Mouse (Mus musculus) cerebellum, adult 11 months (tissue): ENCODE results near the gene Nsf.

Experiments used
- DNase-seq: peaks from one replicate; pipeline ENCODE4 v3.0.0; 2022

The Nsf gene

DNA sequence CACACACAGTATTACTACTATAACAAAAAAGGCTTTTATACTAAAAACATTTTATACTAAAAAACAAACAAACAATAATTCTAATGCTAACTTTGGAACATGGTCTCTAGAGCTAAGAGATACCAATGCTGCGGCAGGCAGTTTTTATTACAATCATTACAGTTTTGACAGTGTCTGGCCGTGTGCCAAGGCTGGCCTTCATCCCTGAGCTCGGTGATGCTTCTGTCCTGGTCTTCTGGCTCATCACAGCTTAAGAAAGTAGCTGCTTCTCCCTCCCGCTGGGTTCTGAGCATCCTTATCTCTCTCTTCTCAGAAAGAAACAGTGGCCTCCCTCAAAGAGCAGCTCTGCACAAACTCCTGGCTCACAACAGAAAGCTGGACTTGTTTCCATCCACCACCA is 123.9 kb downstream of the Nsf start:
- no peak for DNase-seq

DNA sequence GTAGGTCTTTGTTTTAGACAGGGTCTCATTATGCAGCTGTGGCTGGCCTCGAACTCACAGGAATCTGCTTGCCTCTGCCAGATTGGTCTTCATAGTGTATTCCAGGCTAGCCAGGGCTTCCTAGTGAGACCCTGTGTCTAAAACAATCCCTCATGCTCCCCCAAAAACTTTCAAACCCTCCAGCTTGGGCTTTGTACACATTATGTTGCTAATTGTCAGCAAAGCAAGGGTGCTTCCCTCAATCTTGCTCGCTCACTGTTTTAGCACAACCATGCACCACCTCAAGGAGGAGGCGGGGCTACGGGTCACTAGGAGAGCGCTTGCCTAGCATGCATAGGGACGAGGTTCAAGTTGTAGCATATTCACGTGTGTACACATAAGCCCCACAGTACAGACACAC is 125.0 kb downstream of the Nsf start:
- DNase-seq = no peak

DNA sequence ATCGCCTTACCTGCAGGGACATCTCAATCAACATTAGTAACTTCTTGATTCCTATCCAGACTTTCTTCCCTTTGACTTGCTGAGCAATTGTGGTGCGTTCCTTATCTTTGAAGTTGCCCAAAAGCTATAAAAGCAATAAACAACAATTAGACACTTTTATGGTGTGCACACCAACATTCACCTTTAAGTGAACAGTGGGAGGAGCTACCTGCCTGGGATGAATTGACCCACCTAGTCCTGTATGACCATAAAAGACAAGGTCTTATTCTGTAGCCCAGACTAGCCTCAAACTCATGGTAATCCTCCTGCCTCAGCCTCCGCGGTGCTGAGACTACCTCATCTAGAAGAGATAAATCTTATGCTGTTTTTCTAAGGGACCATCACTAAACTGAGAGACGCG is 126.7 kb downstream of the Nsf start:
- DNase-seq = no peak

DNA sequence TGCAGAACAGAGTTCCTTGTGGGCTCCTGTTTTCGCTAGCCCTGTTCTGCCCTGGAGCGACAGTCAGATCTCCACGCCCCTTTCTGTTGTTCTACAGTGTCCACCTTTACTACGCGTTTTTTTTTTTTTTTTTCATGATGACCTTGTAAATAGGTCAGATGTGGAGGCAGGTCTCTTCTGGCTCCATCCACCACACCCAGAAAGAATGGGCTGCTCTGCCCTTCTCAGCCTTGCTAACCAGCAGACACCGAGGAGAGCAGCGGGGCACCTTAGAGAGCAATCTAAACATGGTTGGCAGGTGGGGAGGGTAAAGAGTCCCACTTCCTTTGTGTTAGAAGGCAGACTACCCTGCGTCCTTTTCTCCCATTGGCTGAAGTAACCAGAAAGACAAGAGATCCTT is 137.1 kb downstream of the Nsf start:
- no peak for DNase-seq

DNA sequence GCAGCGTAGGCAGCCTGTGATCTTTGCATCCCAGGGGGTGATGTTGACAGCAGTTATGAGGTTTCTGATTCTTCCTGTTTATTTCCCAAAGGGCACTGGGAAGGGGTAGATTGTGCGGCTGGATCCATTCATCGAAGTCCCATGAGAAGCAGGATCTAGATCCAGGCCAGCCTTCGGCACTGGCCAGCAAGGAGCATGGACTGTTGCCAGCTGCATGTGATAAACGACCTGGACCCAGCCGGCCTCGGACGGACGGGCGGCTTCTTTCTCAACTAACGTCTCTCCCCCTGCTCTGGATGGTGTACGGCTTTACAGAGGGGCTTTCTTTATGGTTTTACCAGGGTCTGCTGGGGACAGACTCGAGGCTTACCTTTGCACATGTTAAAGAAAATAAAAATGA is 137.9 kb downstream of the Nsf start:
- DNase-seq = no peak

DNA sequence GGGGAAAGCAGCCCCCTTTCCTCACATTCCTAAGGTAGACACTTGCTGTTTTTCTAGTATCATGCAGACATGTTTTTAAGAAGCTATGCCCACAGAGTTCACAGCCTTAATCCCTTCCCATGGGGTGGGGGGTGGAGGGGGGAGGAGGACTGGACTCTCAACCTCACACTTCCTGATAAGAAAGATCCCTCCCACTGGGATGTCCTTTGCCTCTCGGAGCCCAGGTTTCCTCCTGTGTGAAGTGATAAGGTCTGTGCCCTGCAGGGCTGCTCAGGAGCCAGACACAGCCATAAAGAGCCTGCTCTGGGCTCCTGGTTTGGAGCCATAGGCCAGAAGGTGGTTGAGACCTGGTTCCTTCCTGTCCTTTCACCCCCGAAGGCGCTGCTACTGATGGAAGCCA is 139.0 kb downstream of the Nsf start:
- no peak for DNase-seq

DNA sequence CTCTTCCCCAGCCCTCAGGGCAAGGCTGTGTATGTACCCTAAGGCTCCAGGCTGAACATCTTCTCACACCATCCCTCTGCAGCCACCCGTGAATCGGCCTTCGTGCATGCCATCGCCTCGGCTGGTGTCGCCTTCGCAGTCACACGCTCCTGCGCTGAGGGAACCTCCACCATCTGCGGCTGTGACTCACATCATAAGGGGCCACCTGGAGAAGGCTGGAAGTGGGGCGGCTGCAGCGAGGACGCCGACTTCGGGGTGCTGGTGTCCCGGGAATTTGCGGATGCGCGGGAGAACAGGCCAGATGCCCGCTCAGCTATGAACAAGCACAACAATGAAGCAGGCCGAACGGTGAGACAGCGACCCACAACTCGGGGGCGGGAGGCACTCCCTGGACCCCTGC is 142.6 kb downstream of the Nsf start:
- no peak for DNase-seq

DNA sequence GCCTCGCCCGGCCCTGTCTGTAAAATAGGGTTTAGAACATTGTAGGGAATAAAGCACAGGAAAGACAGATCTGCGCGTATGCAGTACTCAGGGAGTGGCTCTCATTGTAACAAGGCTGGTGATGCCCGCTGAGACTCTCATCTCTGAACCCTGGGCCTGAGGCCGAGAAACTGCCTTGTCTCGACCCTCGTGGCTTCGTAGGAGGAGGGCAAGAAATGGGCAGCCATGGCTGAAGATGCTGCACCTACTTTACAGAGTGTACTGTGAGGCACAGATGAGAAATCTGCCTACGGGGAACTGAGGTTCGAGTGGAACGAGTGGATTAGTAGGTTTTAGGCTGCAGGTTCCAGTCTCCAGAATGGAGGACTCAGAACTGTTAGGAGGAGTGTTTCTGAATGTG is 143.2 kb downstream of the Nsf start:
- no peak for DNase-seq

DNA sequence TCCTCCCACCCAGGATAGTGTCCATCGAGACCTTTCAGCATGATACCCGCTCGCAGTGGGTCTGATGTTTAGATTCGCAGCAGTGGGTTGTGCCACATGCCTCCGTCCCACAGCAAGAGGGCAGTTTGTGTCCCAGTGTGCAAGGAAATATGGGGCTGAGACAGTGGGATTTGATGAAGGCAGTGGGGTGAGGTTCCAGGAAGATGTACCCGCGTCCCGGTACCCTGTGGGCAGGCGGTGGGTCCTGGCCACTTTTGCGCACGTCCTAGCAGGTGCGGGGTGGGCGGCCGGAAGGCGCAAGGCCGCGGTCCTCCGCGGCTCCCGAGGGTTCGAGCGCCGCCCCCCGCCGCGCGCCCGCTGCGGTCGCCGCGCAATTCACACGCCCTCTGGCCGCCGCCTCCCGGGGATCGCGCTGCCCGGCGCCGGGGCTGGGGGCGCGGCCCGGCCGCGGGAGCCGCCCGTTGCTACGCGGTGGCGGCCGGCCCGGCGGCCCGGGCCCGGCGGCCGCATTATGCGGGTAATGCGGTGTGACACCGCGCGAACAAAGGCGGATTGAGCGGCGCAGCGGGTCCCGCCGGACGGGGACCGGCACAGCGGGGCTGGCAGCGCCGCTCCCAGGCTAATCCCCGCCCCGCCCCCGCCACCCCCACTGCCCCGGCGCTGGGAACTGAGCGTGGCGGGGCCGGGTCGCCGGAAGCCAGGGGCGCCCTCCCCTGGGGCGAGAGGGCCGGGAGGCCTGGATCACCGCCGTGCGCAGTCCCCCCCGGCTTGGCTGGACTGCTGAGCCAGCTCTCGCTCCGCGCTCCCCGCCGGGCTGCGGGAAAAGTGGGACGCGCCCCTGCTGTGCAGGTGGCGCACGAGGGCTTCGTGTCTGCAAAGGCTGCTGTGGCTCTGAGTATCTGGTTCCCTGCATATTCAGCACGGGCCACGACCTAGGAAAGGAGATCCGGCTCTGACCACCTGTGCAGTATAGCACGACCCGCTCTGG is 144.0 kb downstream of the Nsf start:
- no peak for DNase-seq

DNA sequence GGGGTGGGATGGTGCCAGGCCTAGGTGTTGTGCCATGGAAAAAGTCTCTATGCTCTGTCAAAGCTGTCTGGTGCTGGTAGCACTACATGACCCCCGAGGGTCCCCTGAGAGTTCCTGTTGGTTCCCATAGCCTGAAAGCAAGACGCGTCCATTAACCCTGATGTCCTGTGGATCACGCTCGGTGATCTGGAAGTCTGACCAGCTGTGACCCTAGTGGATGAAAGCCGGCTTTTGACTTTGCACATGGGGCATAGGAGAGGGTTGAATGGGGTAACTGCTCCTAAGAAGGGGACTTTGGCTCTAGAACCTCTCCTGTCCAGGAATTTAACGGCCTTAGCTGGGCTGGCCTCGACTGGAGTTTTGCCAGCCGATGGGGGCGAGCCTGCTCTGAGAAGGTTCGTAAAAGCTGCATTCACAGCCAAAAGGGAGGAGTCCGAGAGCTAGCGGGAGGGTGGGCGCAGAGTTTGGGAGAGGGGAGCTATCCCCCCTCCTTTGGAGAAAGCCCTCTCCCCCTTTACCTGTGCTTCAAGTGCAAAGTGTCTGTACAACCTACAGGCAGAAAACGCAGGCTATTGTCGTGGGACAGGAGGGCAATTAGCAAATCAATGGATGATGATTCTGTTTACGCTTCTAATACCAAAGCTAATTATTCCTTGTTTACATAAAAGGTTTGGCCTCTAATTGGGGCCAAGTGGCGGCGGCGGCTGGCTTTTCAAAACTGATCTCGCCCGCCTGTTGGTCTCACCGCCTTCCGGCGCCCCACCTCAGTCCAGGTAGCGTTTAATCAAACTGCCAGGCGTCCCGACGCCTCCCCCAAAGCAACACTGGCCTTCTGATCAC is 144.9 kb downstream of the Nsf start:
- DNase-seq = no peak

DNA sequence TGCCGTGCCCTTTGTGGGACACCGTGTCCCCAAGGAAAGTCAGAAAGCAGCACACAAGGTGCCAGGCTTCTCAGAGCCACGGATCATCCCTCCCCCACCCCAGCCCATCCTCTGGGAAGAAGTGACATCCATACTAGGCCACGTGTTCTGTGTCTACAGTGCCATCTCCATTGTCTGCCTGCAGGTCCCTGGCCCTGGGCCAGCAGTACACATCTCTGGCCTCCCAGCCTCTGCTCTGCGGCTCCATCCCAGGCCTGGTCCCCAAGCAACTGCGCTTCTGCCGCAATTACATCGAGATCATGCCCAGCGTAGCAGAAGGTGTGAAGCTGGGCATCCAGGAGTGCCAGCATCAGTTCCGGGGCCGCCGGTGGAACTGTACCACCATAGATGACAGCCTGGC is 145.9 kb downstream of the Nsf start:
- DNase-seq = no peak

DNA sequence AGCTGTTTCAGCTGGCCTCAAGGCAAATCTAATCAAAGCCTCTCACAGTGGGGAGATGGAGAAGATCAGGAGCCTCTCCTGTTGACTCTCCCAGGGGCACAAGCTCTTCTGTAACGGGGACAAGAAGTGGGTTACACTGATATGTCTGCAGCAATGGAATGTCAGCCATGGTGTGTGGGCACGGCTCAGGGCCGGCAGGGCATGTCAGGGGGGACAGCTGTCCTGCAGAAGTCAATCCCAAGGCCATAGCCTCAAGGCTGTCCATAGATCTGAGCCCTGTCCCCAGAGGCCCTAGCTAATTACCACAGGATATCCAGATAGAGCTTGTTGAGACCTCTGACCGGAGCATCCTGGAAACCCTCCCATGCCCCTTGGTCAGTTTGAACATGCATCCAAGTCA is 149.1 kb downstream of the Nsf start:
- DNase-seq = no peak

DNA sequence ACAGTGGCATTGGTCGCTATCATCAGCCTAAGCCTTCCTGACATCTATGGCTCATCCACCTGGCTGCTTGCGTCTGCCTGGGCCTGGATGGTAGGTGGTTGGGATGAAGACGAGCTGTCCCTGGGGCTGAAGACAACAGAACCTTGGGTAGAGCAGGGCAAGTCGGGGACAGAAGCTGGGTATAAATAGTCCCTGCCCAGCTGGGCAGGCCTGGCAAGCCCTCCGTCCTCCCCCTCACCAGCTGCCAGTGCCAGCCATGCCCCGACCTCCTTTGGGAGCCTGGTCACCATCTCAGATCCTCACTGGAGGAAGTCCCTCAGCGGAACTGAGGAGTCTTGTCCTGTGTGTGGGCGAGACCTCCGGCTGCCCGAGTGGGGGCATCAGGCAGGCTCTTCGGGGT is 149.7 kb downstream of the Nsf start:
- DNase-seq = peak; percentile 41

DNA sequence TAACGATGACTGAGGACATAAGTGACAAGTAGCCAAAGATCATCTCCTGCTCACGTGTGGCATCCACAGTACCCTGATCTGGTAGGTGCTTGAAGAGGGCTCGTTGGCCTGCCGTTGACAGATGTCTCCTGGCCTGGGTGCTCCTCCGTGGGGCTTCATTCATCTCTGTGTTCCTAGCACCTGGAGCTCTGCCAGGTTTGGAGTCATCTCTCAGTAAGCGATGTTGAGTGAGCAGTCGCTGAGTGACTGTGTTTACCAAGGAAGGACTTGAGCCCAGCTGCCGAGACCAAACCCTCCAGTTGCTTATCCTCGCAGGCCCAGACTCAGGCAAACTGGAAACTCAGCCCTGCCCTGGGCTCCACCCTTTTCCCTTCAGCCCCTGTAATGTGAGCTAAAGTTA is 152.7 kb downstream of the Nsf start:
- DNase-seq = no peak

DNA sequence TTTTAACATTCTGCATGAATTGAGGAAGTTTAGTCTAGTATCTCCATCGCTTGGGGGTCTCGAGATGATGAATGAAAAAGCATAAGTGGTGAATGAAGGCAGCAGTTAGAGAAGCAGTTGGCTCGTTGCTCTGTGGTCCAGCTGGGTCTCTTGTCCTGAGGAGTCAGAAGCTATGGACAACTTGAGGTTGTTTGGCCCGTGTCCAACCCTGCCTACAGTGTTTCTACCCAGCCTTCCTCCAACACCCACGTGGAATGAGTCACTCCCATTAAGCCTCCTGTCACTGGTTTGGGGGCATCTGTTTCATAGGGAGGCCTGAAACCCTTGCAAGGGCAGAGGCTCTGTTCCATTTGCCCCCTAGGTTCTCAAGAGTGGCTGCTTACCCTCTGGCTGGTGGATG is 163.9 kb downstream of the Nsf start:
- no peak for DNase-seq

DNA sequence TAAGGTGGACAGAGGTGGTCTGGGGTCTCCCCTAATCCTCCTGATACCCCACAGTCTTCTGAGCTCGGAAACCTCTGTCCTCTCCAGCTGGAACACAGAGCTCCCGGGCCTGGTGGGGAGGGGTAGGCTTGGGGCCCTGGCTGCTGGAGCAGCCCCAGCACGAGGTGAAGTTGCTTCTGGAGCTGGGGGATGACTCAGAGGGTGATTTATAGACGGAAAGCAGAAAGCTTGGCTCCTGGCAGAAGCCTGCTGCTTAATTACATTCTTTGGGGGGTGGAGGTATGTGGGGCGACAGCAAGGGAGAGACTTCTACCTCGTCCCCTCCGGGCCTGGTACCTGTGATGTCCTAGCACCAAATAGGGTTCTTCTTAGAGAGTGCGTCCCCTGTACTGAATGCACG is 173.7 kb downstream of the Nsf start:
- DNase-seq = no peak

DNA sequence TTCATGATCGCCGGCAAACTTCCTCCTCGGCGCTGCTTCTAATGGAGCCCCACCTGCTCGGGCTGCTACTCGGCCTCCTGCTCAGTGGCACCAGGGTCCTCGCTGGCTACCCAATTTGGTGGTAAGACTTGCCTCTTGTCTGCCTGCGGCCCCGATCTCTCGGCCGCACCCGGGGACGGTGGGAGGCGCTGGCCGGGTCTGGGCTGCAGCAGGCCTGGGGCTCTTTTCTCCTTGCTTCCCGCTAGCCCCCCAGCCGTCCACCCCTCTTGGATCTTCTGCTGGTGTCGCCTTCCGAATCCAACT is 179.7 kb downstream of the Nsf start:
- DNase-seq = no peak

DNA sequence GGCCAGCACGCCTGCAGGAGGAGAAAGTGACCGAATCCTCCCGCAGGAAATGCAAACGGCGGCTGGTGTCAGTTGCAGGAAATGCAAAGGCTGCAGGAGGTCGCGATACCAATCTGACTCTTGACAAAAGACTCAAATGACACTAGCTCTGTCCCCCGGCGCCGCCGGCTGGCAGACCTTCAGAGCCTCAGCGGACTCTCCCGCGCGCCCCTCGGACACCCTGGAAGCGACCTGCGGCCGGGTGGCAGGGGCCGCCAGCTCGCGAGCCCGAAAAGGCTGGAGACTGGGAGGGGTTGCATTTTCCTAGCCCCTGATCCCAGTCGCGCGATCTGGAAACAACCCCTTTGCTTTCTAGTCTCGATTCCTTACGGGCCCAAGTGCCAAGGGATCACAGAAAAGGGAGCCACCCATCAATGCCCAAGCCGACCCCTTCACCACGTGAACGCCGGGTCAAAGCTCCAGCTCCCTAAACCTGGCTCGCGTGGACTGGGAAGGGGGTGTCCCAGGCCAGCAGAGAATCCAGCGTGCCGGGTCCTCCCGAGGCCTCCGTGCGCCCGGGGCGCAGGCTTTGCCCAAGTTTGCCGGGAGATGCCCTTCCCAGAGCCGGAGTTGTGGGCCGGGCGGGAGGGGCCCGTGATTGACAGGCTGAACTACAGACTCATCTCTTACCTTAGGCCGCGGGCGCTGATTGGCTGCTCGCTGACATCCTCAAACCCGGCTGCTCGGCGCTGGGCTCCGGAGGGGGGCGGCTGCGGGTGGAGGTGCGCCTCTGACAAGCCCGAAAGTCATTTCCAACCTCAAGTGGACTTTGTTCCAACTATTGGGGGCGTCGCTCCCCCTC is 180.2 kb downstream of the Nsf start, which contains the start of gene Wnt3:
Gene Wnt3, plus strand, starts transcription at position 764 of the 841 bp plus-strand sequence.
- no peak for DNase-seq

DNA sequence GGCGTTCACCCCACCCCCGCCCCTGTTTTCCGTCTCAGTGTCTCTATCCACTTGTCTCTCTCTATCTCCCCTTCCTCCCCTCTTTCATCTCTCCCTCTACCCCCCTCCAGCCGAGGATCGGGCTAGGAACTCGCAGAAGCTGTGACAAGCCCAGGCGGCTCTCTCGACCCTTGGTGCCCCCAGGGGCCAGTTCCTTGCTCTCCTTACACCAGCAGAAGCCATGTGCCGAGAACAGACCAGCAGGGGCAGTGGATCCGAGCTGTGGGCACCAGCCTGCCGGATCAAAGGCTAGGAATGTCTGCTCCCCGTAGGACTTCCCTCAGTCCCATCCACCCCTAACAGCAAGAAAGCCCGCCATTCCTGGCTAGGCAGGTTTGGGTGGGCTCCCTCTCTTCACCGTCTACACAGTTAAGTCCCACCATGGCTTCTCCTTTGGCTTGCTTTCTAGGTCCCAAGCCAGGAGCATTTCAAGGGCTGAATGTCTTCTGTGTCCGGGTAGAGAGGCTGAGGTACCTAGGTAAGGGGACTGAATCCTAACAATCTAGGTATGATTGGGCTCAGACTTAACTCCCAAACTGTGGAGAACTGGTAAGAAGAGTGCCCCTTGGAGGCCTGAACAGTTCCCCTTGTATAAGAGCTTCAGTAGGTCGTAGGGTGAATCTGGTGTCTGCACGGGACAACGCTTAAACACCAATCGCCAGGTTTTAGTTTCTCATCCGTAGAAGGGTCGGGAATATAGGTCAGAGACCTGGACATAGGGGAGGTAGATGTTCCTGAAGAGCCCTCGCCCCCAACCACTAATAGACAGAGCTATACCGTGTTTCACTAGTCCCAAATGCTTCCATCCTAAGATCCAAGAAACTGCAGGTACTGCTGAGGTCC is 181.1 kb downstream of the Nsf start:
- DNase-seq = no peak
